Mouse (Mus musculus) layer of hippocampus, adult 18-20 months (tissue): Measurements from ENCODE around the gene Bcl7b. TPM values are rescaled to one million over a fixed set of nuclear protein-coding genes. Genes with fewer than 3 reads are reported as not detected.
"Not testable (repeated sequence)": the region's sequence is repeated elsewhere in the genome, so short reads cannot be mapped to it uniquely, and the experiment has no call there.

ENCODE experiments used
- DNase-seq, 2 experiments: peaks; one replicate each; pipeline ENCODE4 v3.0.0; 2022; ENCODE audit warnings: low spot score in 2 of 2
- microRNA-seq, 2 experiments: library from miRNA; unstranded; fragments of <30 nt; microRNA quantifications; one replicate each; pipeline ENCODE4 v1.2.0; 2021
- total RNA-seq, 2 experiments: library from RNA; stranded (reverse); gene quantifications; 2 replicates each; pipeline ENCODE4 v1.2.3; 2021

Bcl7b gene
- total RNA-seq, 2 experiments from 2014 or later = 57.2 to 58.2 TPM

DNA sequence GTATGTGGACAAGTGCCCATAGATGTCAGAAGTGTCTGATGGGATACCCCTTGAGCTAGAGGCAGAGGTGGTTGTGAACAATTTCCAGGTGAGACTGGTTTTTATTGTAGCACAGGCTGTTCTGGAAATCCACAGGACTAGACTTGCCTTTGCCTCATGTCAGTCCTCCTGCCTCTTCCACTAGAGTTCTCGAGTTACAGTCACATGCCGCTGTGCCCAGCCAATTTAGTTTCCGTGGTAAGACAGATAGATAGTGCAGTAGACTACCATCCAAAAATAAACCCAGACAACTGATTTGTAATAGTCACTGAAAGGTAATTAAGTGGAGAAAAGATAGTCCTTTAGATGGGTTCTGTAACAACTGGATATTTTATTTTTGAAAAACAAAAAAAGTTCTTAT, 34.7 kb downstream of the Bcl7b start:
- no peak for DNase-seq

GRCm38 (mm10) chr5:135208197-135208596, 40.1 kb downstream of the Bcl7b start:
- DNase-seq = no peak

- DNase-seq = no peak
These were observed 48.8 kb downstream of the Bcl7b start for GRCm38 (mm10) chr5:135216871-135217270.

DNA sequence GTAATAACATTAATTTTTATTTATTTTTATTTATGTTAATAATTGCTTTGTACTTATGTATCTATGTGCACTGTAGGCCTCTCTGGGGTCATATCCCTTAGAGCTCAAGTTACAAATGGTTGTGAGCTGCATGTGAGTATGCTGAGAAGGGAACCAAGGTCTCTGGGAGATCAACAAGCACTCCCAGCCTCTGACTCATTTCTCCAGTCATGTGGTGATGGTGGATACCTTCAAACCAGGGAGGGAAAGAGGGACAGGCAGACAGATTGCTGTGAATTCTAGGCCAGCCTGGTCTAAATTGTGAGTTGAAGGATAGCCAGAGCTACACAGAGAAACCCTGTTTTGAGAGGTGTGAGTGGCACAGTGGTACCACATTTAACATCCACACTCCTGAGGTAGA, 52.9 kb downstream of the Bcl7b start:
- no peak for DNase-seq

DNA sequence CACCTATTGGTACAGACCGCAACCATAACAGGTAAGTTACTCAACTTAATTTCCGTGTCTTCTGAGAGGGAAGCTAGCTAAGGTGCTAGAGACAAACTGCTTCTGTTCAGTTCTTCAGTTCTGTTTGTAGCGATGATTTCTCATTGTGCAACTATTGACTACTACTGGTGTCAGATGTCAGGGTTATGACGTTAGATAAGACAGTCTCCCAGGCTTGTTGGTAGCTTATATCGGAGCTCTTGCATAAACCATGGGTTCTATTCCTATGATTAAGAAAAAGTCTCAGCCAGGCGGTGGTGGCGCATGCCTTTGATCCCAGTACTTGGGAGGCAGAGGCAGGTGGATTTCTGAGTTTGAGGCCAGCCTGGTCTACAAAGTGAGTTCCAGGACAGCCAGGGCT, 54.0 kb downstream of the Bcl7b start:
- DNase-seq = no peak

GRCm38 (mm10) chr5:135224169-135224568, 56.1 kb downstream of the Bcl7b start:
- DNase-seq = no peak

- not testable (repeated sequence) for DNase-seq
These were observed 57.8 kb downstream of the Bcl7b start for GRCm38 (mm10) chr5:135225879-135226278.

GRCm38 (mm10) chr5:135230186-135230585, 62.1 kb downstream of the Bcl7b start:
- DNase-seq = no peak

Small RNAs within 50 kb of the gene (microRNA-seq; reads per million reads assigned to microRNA genes)
- 0 reads per million in 2 experiments for gene Gm25315

Other genes starting within 250 kb of the Bcl7b start
- 1 to 10 TPM; 7.5 to 8.6 TPM for gene Mettl27, start 235.9 kb upstream of the Bcl7b start, total RNA-seq
- gene Cldn4, start 221.3 kb upstream of the Bcl7b start, total RNA-seq = not detected
- 1 to 10 TPM in 1 of 2 experiments, under 1 TPM in 1; 0.43 to 1.6 TPM for gene Cldn3, start 182.1 kb upstream of the Bcl7b start, total RNA-seq
- gene Abhd11, start 159.1 kb upstream of the Bcl7b start, total RNA-seq = 10 to 100 TPM; 27.8 to 29.5 TPM
- 10 to 100 TPM; 91.5 to 97.8 TPM for gene Stx1a, start 144.8 kb upstream of the Bcl7b start, total RNA-seq
- gene Dnajc30, start 104.1 kb upstream of the Bcl7b start, total RNA-seq = 10 to 100 TPM; 40.1 to 43.4 TPM
- gene Bud23, start 103.3 kb upstream of the Bcl7b start, total RNA-seq = 10 to 100 TPM; 49.0 to 57.9 TPM
- 10 to 100 TPM; 33.3 to 35.3 TPM for gene Vps37d, start 90.0 kb upstream of the Bcl7b start, total RNA-seq
- gene Mlxipl, start 78.4 kb upstream of the Bcl7b start, total RNA-seq = 1 to 10 TPM; 4.7 to 4.9 TPM
- gene Tbl2, start 18.6 kb upstream of the Bcl7b start, total RNA-seq = 10 to 100 TPM; 30.4 to 31.5 TPM
- 10 to 100 TPM; 81.1 to 81.3 TPM for gene Baz1b, start 19.0 kb downstream of the Bcl7b start, total RNA-seq
- gene Fzd9, start 82.9 kb downstream of the Bcl7b start, total RNA-seq = 1 to 10 TPM; 5.6 to 5.8 TPM
- gene Fkbp6, start 181.8 kb downstream of the Bcl7b start, total RNA-seq = under 1 TPM in 1 of 2 experiments, not detected in 1; 0.72 TPM
- not detected for gene Trim50, start 185.0 kb downstream of the Bcl7b start, total RNA-seq
- gene Nsun5, start 201.7 kb downstream of the Bcl7b start, total RNA-seq = 10 to 100 TPM; 21.4 to 24.1 TPM
- gene Pom121, start 226.3 kb downstream of the Bcl7b start, total RNA-seq = 10 to 100 TPM; 49.7 to 51.5 TPM